Mouse (Mus musculus): ENCODE results near the gene Pck2. TPM values are rescaled to one million over a fixed set of nuclear protein-coding genes. Genes with fewer than 3 reads are reported as not detected.

Pck2 gene
- polyA plus RNA-seq, 1 experiment from 2014 or later = 17.8 TPM

GRCm38 (mm10) chr14:55520451-55521361, 19.4 kb upstream of the Pck2 start:
- Histone ChIP-seq H3K4me2 (ENCODE audit: low read depth, low read length, severe bottlenecking) (peak overlapping the region; percentile 94), H3K27me3 (ENCODE audit: control insufficient read depth, insufficient read depth, low read length) (peaks cover 15% of the 10 kb centered on the region; the same call in 1 of the 2 replicates), H3K36me3 (ENCODE audit: control insufficient read depth, insufficient read depth, low read length) (no peaks in the 10 kb centered on the region), H3K4me3 (ENCODE audit: low read depth, low read length) (peak overlapping the region; percentile 51), H3K27ac (ENCODE audit: low read depth, low read length) (no peak overlapping the region), H3K4me1 (replicated peaks; ENCODE audit: control insufficient read depth, insufficient read depth, low read length) (no peaks in the 10 kb centered on the region), H3K9me3 (ENCODE audit: control insufficient read depth, low read length) (no peaks in the 10 kb centered on the region), H3K9ac (ENCODE audit: low read length) (peak overlapping the region; percentile 53)
- DNase-seq (ENCODE audit: low spot score) (peak; percentile 70), ATAC-seq (replicated peaks; ENCODE audit: low FRiP score) (peak; percentile 59)
- WGBS = under 1% methylated on average over 61 of the region's 61 CpGs

DNA sequence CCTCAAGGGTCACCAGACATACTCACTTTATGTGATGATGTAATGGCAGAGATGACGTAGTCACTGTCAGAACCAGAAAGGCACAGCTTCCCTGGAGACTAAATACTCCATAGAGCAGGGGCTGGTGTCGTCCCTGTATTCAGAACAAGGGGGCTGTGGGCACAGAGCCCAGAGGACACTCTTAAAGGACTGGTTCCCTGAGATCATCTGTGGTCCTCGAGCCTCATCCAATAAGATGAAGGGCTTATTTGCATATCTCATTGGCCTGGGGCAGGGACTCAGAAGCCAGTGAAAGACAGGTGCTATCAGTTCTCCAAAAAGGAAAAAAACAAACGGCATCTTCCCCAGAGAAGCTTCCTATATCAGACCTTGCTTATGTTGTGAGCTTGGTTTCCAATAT, 16.0 kb upstream of the Pck2 start:
- whole genome bisulfite sequencing = 72% methylated on average over 4 of the region's 4 CpGs
- H3K9me3 ChIP-seq (ENCODE audit: control insufficient read depth, low read length) = no peaks in the 10 kb centered on the region
- H3K36me3 ChIP-seq (ENCODE audit: control insufficient read depth, insufficient read depth, low read length) = no peaks in the 10 kb centered on the region
- peaks cover 15% of the 10 kb centered on the region; the same call in 1 of the 2 replicates for H3K27me3 ChIP-seq (ENCODE audit: control insufficient read depth, insufficient read depth, low read length)
- no peak overlapping the region for H3K4me2 ChIP-seq (ENCODE audit: low read depth, low read length, severe bottlenecking)
- DNase-seq (ENCODE audit: low spot score) (no peak), ATAC-seq (replicated peaks; ENCODE audit: low FRiP score) (no peak)
- H3K4me3 ChIP-seq (ENCODE audit: low read depth, low read length) = no peak overlapping the region
- no peak overlapping the region for H3K27ac ChIP-seq (ENCODE audit: low read depth, low read length)
- no peak overlapping the region for H3K9ac ChIP-seq (ENCODE audit: low read length)
- H3K4me1 ChIP-seq (replicated peaks; ENCODE audit: control insufficient read depth, insufficient read depth, low read length) = no peaks in the 10 kb centered on the region

GRCm38 (mm10) chr14:55524785-55525184, 15.3 kb upstream of the Pck2 start, which contains the start of gene Nrl:
Nrl (minus strand) TSS chr14:55524981.
- 51% methylated on average over 8 of the region's 8 CpGs for WGBS
- no peaks in the 10 kb centered on the region for H3K36me3 ChIP-seq (ENCODE audit: control insufficient read depth, insufficient read depth, low read length)
- peaks cover 12% of the 10 kb centered on the region; the same call in 1 of the 2 replicates for H3K27me3 ChIP-seq (ENCODE audit: control insufficient read depth, insufficient read depth, low read length)
- H3K4me1 ChIP-seq (replicated peaks; ENCODE audit: control insufficient read depth, insufficient read depth, low read length) = no peaks in the 10 kb centered on the region
- H3K9me3 ChIP-seq (ENCODE audit: control insufficient read depth, low read length) = no peaks in the 10 kb centered on the region
- no peak within 1 kb of the TSS for H3K27ac ChIP-seq (ENCODE audit: low read depth, low read length)
- no peak for ATAC-seq (replicated peaks; ENCODE audit: low FRiP score)
- no peak within 1 kb of the TSS for H3K9ac ChIP-seq (ENCODE audit: low read length)
- H3K4me3 ChIP-seq (ENCODE audit: low read depth, low read length) = no peak within 1 kb of the TSS
- no peak for DNase-seq (ENCODE audit: low spot score)
- H3K4me2 ChIP-seq (ENCODE audit: low read depth, low read length, severe bottlenecking) = no peak within 1 kb of the TSS

DNA sequence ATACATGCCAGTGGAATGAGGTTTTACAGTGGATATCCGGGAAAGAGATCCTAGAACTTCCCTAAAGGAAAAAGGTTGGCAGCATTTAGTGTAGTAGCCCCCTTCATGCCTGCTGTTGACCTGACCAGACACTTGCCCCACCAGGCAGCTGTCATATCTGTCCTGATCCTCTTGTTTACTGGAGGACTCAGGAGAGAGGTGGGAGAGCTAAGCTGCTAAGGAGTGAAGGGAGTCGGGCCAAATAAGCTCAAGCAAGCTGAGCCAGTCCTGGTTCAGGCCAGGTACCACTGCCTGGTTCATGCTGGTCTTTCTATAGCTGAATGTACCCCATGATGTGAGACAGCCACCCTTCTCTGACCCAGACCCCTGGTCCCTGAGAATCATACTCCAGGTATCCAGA, 13.4 kb upstream of the Pck2 start:
- 89% methylated on average over 2 of the region's 2 CpGs for WGBS
- no peak overlapping the region for H3K27ac ChIP-seq (ENCODE audit: low read depth, low read length)
- no peak overlapping the region for H3K9ac ChIP-seq (ENCODE audit: low read length)
- no peak overlapping the region for H3K4me3 ChIP-seq (ENCODE audit: low read depth, low read length)
- H3K36me3 ChIP-seq (ENCODE audit: control insufficient read depth, insufficient read depth, low read length) = no peaks in the 10 kb centered on the region
- no peaks in the 10 kb centered on the region for H3K4me1 ChIP-seq (replicated peaks; ENCODE audit: control insufficient read depth, insufficient read depth, low read length)
- H3K4me2 ChIP-seq (ENCODE audit: low read depth, low read length, severe bottlenecking) = no peak overlapping the region
- no peak for DNase-seq (ENCODE audit: low spot score)
- no peaks in the 10 kb centered on the region for H3K9me3 ChIP-seq (ENCODE audit: control insufficient read depth, low read length)
- no peaks in the 10 kb centered on the region for H3K27me3 ChIP-seq (ENCODE audit: control insufficient read depth, insufficient read depth, low read length)
- no peak for ATAC-seq (replicated peaks; ENCODE audit: low FRiP score)

GRCm38 (mm10) chr14:55527940-55528339, 12.1 kb upstream of the Pck2 start:
- 26% methylated on average over 3 of the region's 3 CpGs for WGBS
- H3K4me1 ChIP-seq (replicated peaks; ENCODE audit: control insufficient read depth, insufficient read depth, low read length) = no peaks in the 10 kb centered on the region
- no peaks in the 10 kb centered on the region for H3K27me3 ChIP-seq (ENCODE audit: control insufficient read depth, insufficient read depth, low read length)
- H3K4me3 ChIP-seq (ENCODE audit: low read depth, low read length) = no peak overlapping the region
- no peaks in the 10 kb centered on the region for H3K9me3 ChIP-seq (ENCODE audit: control insufficient read depth, low read length)
- DNase-seq (ENCODE audit: low spot score) (no peak), ATAC-seq (replicated peaks; ENCODE audit: low FRiP score) (no peak)
- no peak overlapping the region for H3K27ac ChIP-seq (ENCODE audit: low read depth, low read length)
- no peak overlapping the region for H3K4me2 ChIP-seq (ENCODE audit: low read depth, low read length, severe bottlenecking)
- no peak overlapping the region for H3K9ac ChIP-seq (ENCODE audit: low read length)
- no peaks in the 10 kb centered on the region for H3K36me3 ChIP-seq (ENCODE audit: control insufficient read depth, insufficient read depth, low read length)

DNA sequence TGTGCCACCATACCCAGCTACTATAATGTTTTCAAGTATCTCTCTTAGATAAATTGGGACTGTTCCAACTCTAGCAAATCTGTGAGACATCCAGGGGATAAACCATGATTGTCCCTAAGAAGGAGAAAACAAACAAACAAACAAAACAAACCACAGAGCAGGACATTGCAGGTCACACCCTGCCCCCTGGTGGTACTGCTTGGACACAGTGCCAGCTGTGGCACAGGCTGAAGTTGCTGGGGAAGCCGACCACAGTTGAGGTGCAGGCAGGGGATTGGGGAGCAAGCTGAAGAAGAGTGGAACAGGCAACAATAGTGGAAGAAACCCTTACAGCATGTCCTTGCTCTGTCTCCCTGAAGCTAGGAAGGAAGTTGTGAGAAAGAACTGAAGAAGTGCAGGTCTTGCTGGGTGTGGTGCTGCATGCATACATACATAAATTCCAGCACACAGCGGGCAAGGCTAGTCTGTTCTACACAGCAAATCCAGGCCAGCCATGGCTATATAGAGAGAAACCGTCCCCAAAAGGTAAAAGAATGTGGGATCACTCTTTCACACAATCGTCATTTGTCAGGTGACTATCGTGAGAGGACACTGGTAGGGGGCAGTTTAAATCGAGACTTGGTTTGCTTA, 3.8 kb upstream of the Pck2 start:
- no peaks in the 10 kb centered on the region for H3K27me3 ChIP-seq (ENCODE audit: control insufficient read depth, insufficient read depth, low read length)
- H3K9ac ChIP-seq (ENCODE audit: low read length) = no peak overlapping the region
- H3K27ac ChIP-seq (ENCODE audit: low read depth, low read length) = no peak overlapping the region
- H3K4me3 ChIP-seq (ENCODE audit: low read depth, low read length) = no peak overlapping the region
- peak; percentile 68 for DNase-seq (ENCODE audit: low spot score)
- peaks cover 6% of the 10 kb centered on the region; the same call in 1 of the 2 replicates for H3K4me1 ChIP-seq (replicated peaks; ENCODE audit: control insufficient read depth, insufficient read depth, low read length)
- WGBS = 58% methylated on average over 6 of the region's 6 CpGs
- no peaks in the 10 kb centered on the region for H3K36me3 ChIP-seq (ENCODE audit: control insufficient read depth, insufficient read depth, low read length)
- H3K9me3 ChIP-seq (ENCODE audit: control insufficient read depth, low read length) = no peaks in the 10 kb centered on the region
- no peak for ATAC-seq (replicated peaks; ENCODE audit: low FRiP score)
- no peak overlapping the region for H3K4me2 ChIP-seq (ENCODE audit: low read depth, low read length, severe bottlenecking)

GRCm38 (mm10) chr14:55540787-55541321, 788 bp downstream of the Pck2 start:
- Histone ChIP-seq H3K4me1 (replicated peaks; ENCODE audit: control insufficient read depth, insufficient read depth, low read length) (peaks cover 8% of the 10 kb centered on the region; the same call in 1 of the 2 replicates), H3K9ac (ENCODE audit: low read length) (peak overlapping the region; percentile 77), H3K27me3 (ENCODE audit: control insufficient read depth, insufficient read depth, low read length) (no peaks in the 10 kb centered on the region), H3K9me3 (ENCODE audit: control insufficient read depth, low read length) (no peaks in the 10 kb centered on the region), H3K4me3 (ENCODE audit: low read depth, low read length) (peak overlapping the region; percentile 54), H3K27ac (ENCODE audit: low read depth, low read length) (peak overlapping the region; percentile 72), H3K4me2 (ENCODE audit: low read depth, low read length, severe bottlenecking) (peak overlapping the region; percentile 83), H3K36me3 (ENCODE audit: control insufficient read depth, insufficient read depth, low read length) (no peaks in the 10 kb centered on the region)
- peak; percentile 32; the same call in 1 of the 2 replicates for ATAC-seq (replicated peaks; ENCODE audit: low FRiP score)
- 9% methylated on average over 10 of the region's 10 CpGs for WGBS
- peak; percentile 79 for DNase-seq (ENCODE audit: low spot score)

DNA sequence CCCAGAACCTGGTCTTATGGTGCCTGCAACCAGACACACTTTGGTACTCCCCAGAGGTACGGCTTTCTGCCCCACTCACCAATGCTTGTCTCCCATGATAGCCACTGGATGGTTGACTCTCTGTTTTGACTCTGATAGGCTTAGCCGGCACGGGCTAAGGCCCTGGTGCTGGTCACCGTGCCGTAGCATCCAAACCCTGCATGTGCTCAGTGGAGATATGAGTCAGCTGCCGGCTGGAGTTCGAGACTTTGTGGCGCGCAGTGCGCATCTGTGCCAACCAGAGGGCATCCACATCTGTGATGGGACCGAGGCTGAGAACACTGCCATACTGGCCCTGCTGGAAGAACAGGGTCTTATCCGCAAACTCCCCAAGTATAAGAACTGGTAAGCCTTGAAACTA, 2.2 kb downstream of the Pck2 start:
- no peak for DNase-seq (ENCODE audit: low spot score)
- Histone ChIP-seq H3K4me1 (replicated peaks; ENCODE audit: control insufficient read depth, insufficient read depth, low read length) (peaks cover 8% of the 10 kb centered on the region; the same call in 1 of the 2 replicates), H3K9me3 (ENCODE audit: control insufficient read depth, low read length) (no peaks in the 10 kb centered on the region), H3K4me3 (ENCODE audit: low read depth, low read length) (no peak overlapping the region), H3K4me2 (ENCODE audit: low read depth, low read length, severe bottlenecking) (no peak overlapping the region), H3K27me3 (ENCODE audit: control insufficient read depth, insufficient read depth, low read length) (no peaks in the 10 kb centered on the region), H3K27ac (ENCODE audit: low read depth, low read length) (no peak overlapping the region), H3K36me3 (ENCODE audit: control insufficient read depth, insufficient read depth, low read length) (no peaks in the 10 kb centered on the region), H3K9ac (ENCODE audit: low read length) (no peak overlapping the region)
- WGBS = 96% methylated on average over 12 of the region's 12 CpGs
- ATAC-seq (replicated peaks; ENCODE audit: low FRiP score) = no peak

Measured in forebrain, embryonic 11.5 days (tissue).